Mouse (Mus musculus) forebrain, embryonic 14.5 days (tissue): ENCODE data around the gene Gm49396. TPM values are rescaled to one million over a fixed set of nuclear protein-coding genes. Genes with fewer than 3 reads are reported as not detected.

Experiments used
- ATAC-seq: fragments of 200-750 bp; cut with Nextera tagmentation; 2 replicates; pipeline ENCODE4 v1.8.0; 2017; ENCODE audit warnings: mild to moderate bottlenecking, moderate library complexity
- DNase-seq: peaks from one replicate; pipeline ENCODE4 v3.0.0-alpha.2; 2015; ENCODE audit warnings: low spot score
- H3K27ac ChIP-seq: fragments of 300-500 bp; sonication (generic); 2 replicates; pipeline ENCODE4 v1.5.1; 2014; ENCODE audit warnings: low read depth, mild to moderate bottlenecking, control low read depth, low read length, moderate library complexity
- H3K27me3 ChIP-seq: fragments of 300-500 bp; sonication (generic); replicated peaks from 2 replicates; pipeline ENCODE4 v1.6.1; 2014; ENCODE audit warnings: low read length, control low read depth, mixed read lengths; ENCODE audit not compliant: control insufficient read depth, insufficient read depth
- H3K36me3 ChIP-seq: fragments of 300-500 bp; sonication (generic); 2 replicates; pipeline ENCODE4 v1.6.1; 2014; ENCODE audit warnings: low read length, control low read depth; ENCODE audit not compliant: control insufficient read depth, insufficient read depth
- H3K4me1 ChIP-seq: fragments of 300-500 bp; sonication (generic); 2 replicates; pipeline ENCODE4 v1.6.1; 2014; ENCODE audit warnings: antibody characterized with exemption, low read length, control low read depth; ENCODE audit not compliant: control insufficient read depth, insufficient read depth
- H3K4me2 ChIP-seq: fragments of 300-500 bp; sonication (generic); 2 replicates; pipeline ENCODE4 v1.6.1; 2014; ENCODE audit warnings: mild to moderate bottlenecking, control low read depth, low read length
- H3K4me3 ChIP-seq: fragments of 300-500 bp; sonication (generic); 2 replicates; pipeline ENCODE4 v1.5.1; 2014; ENCODE audit warnings: low read depth, low read length, control low read depth
- H3K9ac ChIP-seq: fragments of 300-500 bp; sonication (generic); 2 replicates; pipeline ENCODE4 v1.6.1; 2014; ENCODE audit warnings: mild to moderate bottlenecking, low read length, control low read depth, moderate library complexity
- H3K9me3 ChIP-seq: fragments of 300-500 bp; sonication (generic); replicated peaks from 2 replicates; pipeline ENCODE4 v1.6.1; 2016; ENCODE audit warnings: low read length, control low read depth, mixed read lengths; ENCODE audit not compliant: control insufficient read depth
- WGBS: fragments of 180-500 bp; shearing (Covaris S2); extraction: QIAGEN DNeasy Blood & Tissue Kit; methylation state at CpG from one replicate; pipeline ENCODE4 v1.1.7; 2014; 5-methylcytosine and 5-hydroxymethylcytosine counted together
- microRNA-seq: library from miRNA; unstranded; fragments of <30 nt; microRNA quantifications from one replicate; pipeline ENCODE4, GENCODE M21; 2016
- polyA plus RNA-seq: library from polyadenylated mRNA; unstranded; fragments of >200 nt; fragmentation: Nextera tagmentation; extraction: Ambion mirVana; gene quantifications from 2 replicates; pipeline ENCODE4 v1.2.1, GENCODE M21; 2014

Gene Gm49396
- polyA plus RNA-seq, 1 experiment from 2014 or later: 7.0 TPM

- Histone ChIP-seq H3K4me2 (no peak overlapping the region), H3K4me3 (no peak overlapping the region), H3K9me3 (no peaks in the 10 kb centered on the region), H3K36me3 (no peaks in the 10 kb centered on the region), H3K27ac (no peak overlapping the region), H3K4me1 (no peaks in the 10 kb centered on the region), H3K9ac (peak overlapping the region; percentile 5; the same call in 1 of the 2 replicates), H3K27me3 (no peaks in the 10 kb centered on the region)
- DNase-seq: no peak
- 48% methylated on average over 16 of the region's 16 CpGs for WGBS
- ATAC-seq: no peak
Observed at GRCm38 (mm10) chr7:30608476-30608875, 45.3 kb downstream of the Gm49396 start.

GRCm38 (mm10) chr7:30610043-30610442, 46.9 kb downstream of the Gm49396 start:
- H3K4me3 ChIP-seq: no peak overlapping the region
- 0 out of 2 replicates have a peak, but pooled peaks cover under 1% of the 10 kb centered on the region for H3K36me3 ChIP-seq
- WGBS: 63% methylated on average over 7 of the region's 7 CpGs
- no peak overlapping the region for H3K27ac ChIP-seq
- no peak overlapping the region for H3K4me2 ChIP-seq
- H3K4me1 ChIP-seq: no peaks in the 10 kb centered on the region
- H3K9ac ChIP-seq: no peak overlapping the region; the same call in 1 of the 2 replicates
- DNase-seq (no peak), ATAC-seq (no peak)
- no peaks in the 10 kb centered on the region for H3K27me3 ChIP-seq
- no peaks in the 10 kb centered on the region for H3K9me3 ChIP-seq

- 84% methylated on average over 8 of the region's 8 CpGs for WGBS
- Histone ChIP-seq H3K4me1 (no peaks in the 10 kb centered on the region), H3K9ac (no peak within 1 kb of the TSS), H3K9me3 (no peaks in the 10 kb centered on the region), H3K4me2 (no peak within 1 kb of the TSS), H3K4me3 (no peak within 1 kb of the TSS), H3K36me3 (peaks cover 25% of the 10 kb centered on the region), H3K27ac (no peak within 1 kb of the TSS), H3K27me3 (no peaks in the 10 kb centered on the region)
- ATAC-seq (no peak), DNase-seq (no peak)
Observed at GRCm38 (mm10) chr7:30612654-30613402, 49.7 kb downstream of the Gm49396 start, which contains the start of gene Upk1a. TSS of gene Upk1a (minus strand) at chr7:30612847.

- no peak overlapping the region for H3K4me3 ChIP-seq
- H3K4me1 ChIP-seq: no peaks in the 10 kb centered on the region
- peak; percentile 65 for DNase-seq
- no peaks in the 10 kb centered on the region for H3K9me3 ChIP-seq
- H3K27ac ChIP-seq: no peak overlapping the region
- H3K9ac ChIP-seq: no peak overlapping the region
- H3K4me2 ChIP-seq: no peak overlapping the region
- no peaks in the 10 kb centered on the region for H3K27me3 ChIP-seq
- H3K36me3 ChIP-seq: peaks cover 33% of the 10 kb centered on the region
- WGBS: 23% methylated on average over 14 of the region's 14 CpGs
- ATAC-seq: peak; percentile 46; the same call in 1 of the 2 replicates
Observed at GRCm38 (mm10) chr7:30613529-30614112, 50.5 kb downstream of the Gm49396 start.

- Histone ChIP-seq H3K4me2 (no peak overlapping the region), H3K9me3 (no peaks in the 10 kb centered on the region), H3K4me3 (no peak overlapping the region), H3K9ac (no peak overlapping the region), H3K36me3 (peaks cover 42% of the 10 kb centered on the region), H3K27ac (no peak overlapping the region), H3K4me1 (no peaks in the 10 kb centered on the region), H3K27me3 (no peaks in the 10 kb centered on the region)
- ATAC-seq (no peak), DNase-seq (no peak)
- WGBS: 73% methylated on average over 2 of the region's 2 CpGs
Observed at GRCm38 (mm10) chr7:30614454-30614853, 51.3 kb downstream of the Gm49396 start.

DNA sequence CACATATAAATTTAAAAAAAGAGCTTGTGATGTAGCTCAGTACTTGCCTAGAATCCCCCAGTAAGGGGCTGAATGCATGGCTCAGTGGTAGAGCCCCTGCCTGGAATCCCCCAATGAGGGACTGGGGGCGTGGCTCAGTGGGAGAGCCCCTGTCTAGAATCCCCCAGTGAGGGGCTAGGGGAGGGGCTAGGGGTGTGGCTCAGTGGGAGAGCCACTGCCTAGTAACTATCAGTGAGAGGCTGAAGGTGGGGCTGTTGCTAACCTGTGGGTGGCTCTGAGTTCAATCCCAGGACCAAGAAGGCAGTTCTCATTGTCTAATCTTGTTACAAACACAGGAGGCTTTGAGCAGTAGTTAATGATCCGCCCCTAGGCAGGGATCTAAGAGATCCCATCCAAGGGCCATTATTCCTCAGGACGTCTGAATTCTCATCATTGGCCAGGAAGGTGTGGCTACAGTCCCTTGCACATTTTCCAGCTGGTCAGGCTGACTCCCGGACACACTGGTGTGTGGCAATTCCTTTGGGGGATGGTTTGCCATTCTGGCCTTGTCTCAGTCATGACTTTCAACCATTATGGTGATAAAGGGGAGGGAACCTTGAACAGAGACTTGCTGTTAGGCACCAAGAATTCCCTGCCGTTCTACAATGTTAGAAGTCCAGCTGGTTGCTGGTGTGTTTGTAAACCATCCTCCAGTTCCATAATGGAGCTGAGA, 52.1 kb downstream of the Gm49396 start:
- 0 out of 2 replicates have a peak, but pooled peaks have one; percentile 20 for ATAC-seq
- DNase-seq: no peak
- 55% methylated on average over 5 of the region's 5 CpGs for WGBS
- Histone ChIP-seq H3K9ac (no peak overlapping the region), H3K36me3 (peaks cover 44% of the 10 kb centered on the region), H3K27ac (no peak overlapping the region), H3K4me2 (no peak overlapping the region), H3K4me1 (no peaks in the 10 kb centered on the region), H3K4me3 (no peak overlapping the region), H3K9me3 (no peaks in the 10 kb centered on the region), H3K27me3 (no peaks in the 10 kb centered on the region)

Small RNAs within 50 kb of the gene (microRNA-seq; reads per million reads assigned to microRNA genes)
- gene Gm38670: 0.79 reads per million
- not detected for gene Mir3569

Other genes with a start within 250 kb of the Gm49396 start
- gene Syne4, start 248.5 kb upstream of the Gm49396 start, polyA plus RNA-seq: 3.6 and 3.7 TPM in 2 replicates
- not detected in 2 replicates for gene E130208F15Rik, start 241.6 kb upstream of the Gm49396 start, polyA plus RNA-seq
- 18.7 and 23.8 TPM in 2 replicates for gene Sdhaf1, start 239.4 kb upstream of the Gm49396 start, polyA plus RNA-seq
- gene Lrfn3, start 200.6 kb upstream of the Gm49396 start, polyA plus RNA-seq: 8.8 and 10.3 TPM in 2 replicates
- 31.1 and 31.3 TPM in 2 replicates for gene Tyrobp, start 149.6 kb upstream of the Gm49396 start, polyA plus RNA-seq
- 0.61 TPM in 1 of 2 replicates, not detected in the other for gene Hcst, start 143.5 kb upstream of the Gm49396 start, polyA plus RNA-seq
- gene Nfkbid, start 141.6 kb upstream of the Gm49396 start, polyA plus RNA-seq: 1.2 and 1.4 TPM in 2 replicates
- gene Aplp1, start 117.8 kb upstream of the Gm49396 start, polyA plus RNA-seq: 467 and 579 TPM in 2 replicates
- gene Kirrel2, start 105.7 kb upstream of the Gm49396 start, polyA plus RNA-seq: 0.65 and 0.79 TPM in 2 replicates
- 0.10 TPM in 1 of 2 replicates, not detected in the other for gene Nphs1, start 105.0 kb upstream of the Gm49396 start, polyA plus RNA-seq
- gene Prodh2, start 69.7 kb upstream of the Gm49396 start, polyA plus RNA-seq: not detected in 2 replicates
- 63.5 and 98.4 TPM in 2 replicates for gene Arhgap33, start 28.3 kb upstream of the Gm49396 start, polyA plus RNA-seq
- 8.6 and 10.1 TPM in 2 replicates for gene Hspb6, start 11.2 kb upstream of the Gm49396 start, polyA plus RNA-seq
- 6.2 and 7.1 TPM in 2 replicates for gene Proser3, start 11.0 kb upstream of the Gm49396 start, polyA plus RNA-seq
- gene Lin37, start 3.5 kb upstream of the Gm49396 start, polyA plus RNA-seq: 47.6 and 59.0 TPM in 2 replicates
- gene U2af1l4, start within 50 bp of the Gm49396 start, polyA plus RNA-seq: 132 and 135 TPM in 2 replicates
- gene Psenen, start 283 bp downstream of the Gm49396 start, polyA plus RNA-seq: 121 and 143 TPM in 2 replicates
- 1.7 and 6.4 TPM in 2 replicates for gene Igflr1, start 2.1 kb downstream of the Gm49396 start, polyA plus RNA-seq
- gene Kmt2b, start 25.4 kb downstream of the Gm49396 start, polyA plus RNA-seq: 8.7 and 9.6 TPM in 2 replicates
- 0.12 and 0.34 TPM in 2 replicates for gene Zbtb32, start 35.6 kb downstream of the Gm49396 start, polyA plus RNA-seq
- 0.20 and 0.25 TPM in 2 replicates for gene Upk1a, start 49.5 kb downstream of the Gm49396 start, polyA plus RNA-seq
- gene Cox6b1, start 62.8 kb downstream of the Gm49396 start, polyA plus RNA-seq: 909 and 1,141 TPM in 2 replicates
- gene Etv2, start 72.5 kb downstream of the Gm49396 start, polyA plus RNA-seq: not detected in 2 replicates
- 120 and 133 TPM in 2 replicates for gene Rbm42, start 87.0 kb downstream of the Gm49396 start, polyA plus RNA-seq
- 32.9 and 35.8 TPM in 2 replicates for gene Haus5, start 101.7 kb downstream of the Gm49396 start, polyA plus RNA-seq
- not detected in 2 replicates for gene Pmis2, start 108.3 kb downstream of the Gm49396 start, polyA plus RNA-seq
- gene 2200002J24Rik, start 135.6 kb downstream of the Gm49396 start, polyA plus RNA-seq: not detected in 2 replicates
- gene Atp4a, start 148.9 kb downstream of the Gm49396 start, polyA plus RNA-seq: 0.84 and 1.2 TPM in 2 replicates
- gene Tmem147, start 166.2 kb downstream of the Gm49396 start, polyA plus RNA-seq: 228 and 286 TPM in 2 replicates
- 0.57 and 0.59 TPM in 2 replicates for gene Gapdhs, start 180.3 kb downstream of the Gm49396 start, polyA plus RNA-seq
- gene Sbsn, start 188.1 kb downstream of the Gm49396 start, polyA plus RNA-seq: 1.3 and 2.0 TPM in 2 replicates
- gene Dmkn, start 200.4 kb downstream of the Gm49396 start, polyA plus RNA-seq: 0.74 and 0.88 TPM in 2 replicates
- gene Krtdap, start 224.6 kb downstream of the Gm49396 start, polyA plus RNA-seq: 1.1 TPM in 1 of 2 replicates, not detected in the other